Mouse (Mus musculus): Measurements from ENCODE around the gene Tnfrsf25. TPM values are rescaled to one million over a fixed set of nuclear protein-coding genes. Genes with fewer than 3 reads are reported as not detected.
A peak's percentile ranks its signal among the peaks of the same experiment; 100 is the strongest.

The Tnfrsf25 gene
- total and polyA plus RNA-seq, 3 experiments = 1.5 TPM; not detected in 2

- peaks cover 11 to 21% of the 10 kb centered on the region in 2 experiments for H3K4me1 ChIP-seq (ENCODE audit: control insufficient read depth in 1 of 2, insufficient read depth in 2 of 2)
- no peak for TF ChIP-seq TBP (conservative IDR thresholded peaks at IDR 0.05; ENCODE audit: low read depth, low read length)
- peak in 1 of 2 experiments; percentile 65; a peak in 2 of 4 replicates for TF ChIP-seq CTCF (conservative IDR thresholded peaks at IDR 0.05 in 1 of 2, IDR thresholded peaks at IDR 0.05 in 1 of 2; ENCODE audit: low read depth in 2 of 2, low read length in 2 of 2)
- H3K27me3 ChIP-seq (replicated peaks) = peaks cover 77% of the 10 kb centered on the region
Observed at GRCm38 (mm10) chr4:152155019-152155418, 39.3 kb downstream of the Tnfrsf25 start.

GRCm38 (mm10) chr4:152157779-152158584 is 42.2 kb downstream of the Tnfrsf25 start:
- Histone ChIP-seq H3K4me2 (ENCODE audit: insufficient read depth, low read depth, poor library complexity, severe bottlenecking) (peak overlapping the region; percentile 65), H3K36me3 (replicated peaks in 1 of 2; ENCODE audit: control insufficient read depth in 1 of 2, insufficient read depth in 1 of 2, low read length in 1 of 2) (no peaks in the 10 kb centered on the region), H3K9ac (ENCODE audit: insufficient read depth, low read depth) (0 out of 2 replicates have a peak overlapping the region, but pooled peaks have one; percentile 16), H3K9me3 (replicated peaks; ENCODE audit: low read length) (peaks cover 14% of the 10 kb centered on the region), H3K27ac (ENCODE audit: insufficient read depth, low read depth) (no peak overlapping the region), H3K27me3 (replicated peaks) (peaks cover 67% of the 10 kb centered on the region), H3K4me1 (ENCODE audit: control insufficient read depth in 1 of 2, insufficient read depth in 2 of 2) (peaks cover 12 to 26% of the 10 kb centered on the region in 2 experiments), H3K4me3 (replicated peaks in 1 of 3; ENCODE audit: low read depth in 2 of 3, low read length in 2 of 3, poor library complexity in 1 of 3) (peak overlapping the region in 1 of 3 experiments; percentile 1), H3K79me2 (replicated peaks; ENCODE audit: control insufficient read depth, extremely low read depth, insufficient read depth, poor library complexity, severe bottlenecking) (no peaks in the 10 kb centered on the region)
- no peak for TF ChIP-seq EP300 (IDR thresholded peaks at IDR 0.05; ENCODE audit: low read length)
- peak; percentile 63 for TF ChIP-seq NRF1 (IDR thresholded peaks at IDR 0.05; ENCODE audit: low read depth, low read length)
- TF ChIP-seq USF2 (conservative IDR thresholded peaks at IDR 0.05; ENCODE audit: low read depth, low read length) = no peak
- peak; percentile 60 for TF ChIP-seq RAD21 (IDR thresholded peaks at IDR 0.05; ENCODE audit: low read depth, low read length)
- no peak for TF ChIP-seq CHD1 (IDR thresholded peaks at IDR 0.05; ENCODE audit: low read depth, low read length)
- TF ChIP-seq ZC3H11A (IDR thresholded peaks at IDR 0.05; ENCODE audit: low read depth, low read length) = no peak
- TF ChIP-seq IRF4 (IDR thresholded peaks at IDR 0.05; ENCODE audit: low read depth, low read length) = no peak; the same call in 1 of the 2 replicates
- TF ChIP-seq MYC (IDR thresholded peaks at IDR 0.05; ENCODE audit: low read depth, low read length) = peak; percentile 23; the same call in 1 of the 2 replicates
- TF ChIP-seq SIN3A (IDR thresholded peaks at IDR 0.05; ENCODE audit: low read length) = peak; percentile 36; the same call in 1 of the 2 replicates
- TF ChIP-seq POLR2AphosphoS2 (IDR thresholded peaks at IDR 0.05; ENCODE audit: low read depth, low read length) = no peak
- peak; percentile 45 for TF ChIP-seq SMC3 (IDR thresholded peaks at IDR 0.05; ENCODE audit: low read depth, low read length)
- TF ChIP-seq NELFE (IDR thresholded peaks at IDR 0.05; ENCODE audit: low read depth, low read length) = no peak
- TF ChIP-seq CTCF (conservative IDR thresholded peaks at IDR 0.05 in 1 of 2, IDR thresholded peaks at IDR 0.05 in 1 of 2; ENCODE audit: low read depth in 2 of 2, low read length in 2 of 2) = peak; percentile 85 to 96
- TF ChIP-seq RCOR1 (conservative IDR thresholded peaks at IDR 0.05; ENCODE audit: low read depth, low read length) = no peak
- in situ Hi-C loops (cut with MboI; ENCODE audit: low pct_ligation_motif_present, low pct_unique_long_range_greater_than_20kb, low sequenced_read_pairs) (no loop called here), dilution Hi-C loops (cut with MboI; ENCODE audit: extremely low pct_ligation_motif_present, extremely low pct_unique_long_range_greater_than_20kb, low sequenced_read_pairs) (no loop called here)
- peak; percentile 64 for DNase-seq (ENCODE audit: extremely low read depth)

More at GRCm38 (mm10) chr4:152155019-152155418, 39.3 kb downstream of the Tnfrsf25 start:
- Histone ChIP-seq H3K9ac (ENCODE audit: insufficient read depth, low read depth) (no peak overlapping the region), H3K79me2 (replicated peaks; ENCODE audit: control insufficient read depth, extremely low read depth, insufficient read depth, poor library complexity, severe bottlenecking) (no peaks in the 10 kb centered on the region), H3K27ac (ENCODE audit: insufficient read depth, low read depth) (no peak overlapping the region), H3K36me3 (replicated peaks in 1 of 2; ENCODE audit: control insufficient read depth in 1 of 2, insufficient read depth in 1 of 2, low read length in 1 of 2) (no peaks in the 10 kb centered on the region), H3K9me3 (replicated peaks; ENCODE audit: low read length) (peaks cover 16% of the 10 kb centered on the region), H3K4me3 (replicated peaks in 1 of 3; ENCODE audit: low read depth in 2 of 3, low read length in 2 of 3, poor library complexity in 1 of 3) (no peak overlapping the region), H3K4me2 (ENCODE audit: insufficient read depth, low read depth, poor library complexity, severe bottlenecking) (no peak overlapping the region)
- in situ Hi-C loops (cut with MboI; ENCODE audit: low pct_ligation_motif_present, low pct_unique_long_range_greater_than_20kb, low sequenced_read_pairs) = no loop called here
- dilution Hi-C loops (cut with MboI; ENCODE audit: extremely low pct_ligation_motif_present, extremely low pct_unique_long_range_greater_than_20kb, low sequenced_read_pairs) = no loop called here
- DNase-seq (ENCODE audit: extremely low read depth) = no peak
